Mouse (Mus musculus): ENCODE measurements around the gene Morc2a.
A peak's percentile ranks its signal among the peaks of the same experiment; 100 is the strongest.

Morc2a gene

DNA sequence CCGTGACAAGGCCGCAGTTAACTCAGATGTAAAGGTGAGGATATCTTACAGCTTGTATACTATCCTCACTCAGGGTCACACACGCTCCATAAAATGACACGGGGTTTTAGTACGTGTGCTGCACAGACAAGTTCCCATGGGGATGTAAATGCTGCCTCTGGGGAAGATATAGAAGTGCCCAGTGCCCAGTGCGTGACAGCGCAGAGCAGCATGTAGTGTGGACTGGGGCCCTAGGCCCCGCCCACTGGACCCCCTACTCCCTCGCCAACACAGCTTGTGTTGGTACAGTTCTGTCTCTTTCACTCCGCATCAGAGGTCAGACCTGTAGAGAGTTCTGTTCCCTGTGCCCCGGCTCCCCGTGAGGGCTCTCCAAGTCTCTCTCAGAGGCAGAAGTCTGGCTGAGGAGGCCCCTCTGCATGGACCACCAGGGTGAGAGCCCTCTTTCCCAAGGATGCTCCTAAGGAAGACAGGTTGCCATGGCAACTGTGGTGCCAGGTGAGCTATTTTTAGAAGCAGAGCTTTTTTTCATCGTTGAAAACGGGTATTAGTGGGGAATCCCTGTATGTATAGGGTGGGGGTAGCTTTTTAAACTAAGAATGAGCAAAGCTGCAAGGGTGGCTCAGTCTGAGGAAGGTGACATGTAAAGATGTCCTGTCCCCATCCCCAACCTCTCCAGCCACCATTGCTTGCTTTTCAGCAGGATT is 85.1 kb downstream of the Morc2a start:
- no peak for DNase-seq (ENCODE audit: low read depth, low spot score)

DNA sequence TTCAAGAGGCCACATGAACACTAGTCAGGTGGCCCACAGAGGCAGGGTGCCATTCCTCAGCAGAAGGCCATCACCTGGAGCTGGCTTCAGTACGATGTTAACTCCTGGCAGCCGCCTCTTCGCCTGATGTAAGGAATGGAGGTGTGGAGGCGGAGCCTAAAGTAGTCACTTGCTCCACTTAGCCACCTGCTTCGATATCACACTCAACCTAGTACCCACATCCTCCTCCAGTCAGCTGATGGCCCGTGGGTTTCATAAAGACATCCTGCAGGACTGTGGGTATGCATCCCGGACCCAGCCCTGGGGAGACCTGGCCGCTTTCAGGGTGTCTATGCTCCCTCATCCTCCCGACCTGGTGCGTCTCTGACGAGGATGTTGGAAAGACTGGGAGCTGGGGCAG is 86.7 kb downstream of the Morc2a start:
- DNase-seq (ENCODE audit: low read depth, low spot score): peak; percentile 75

DNA sequence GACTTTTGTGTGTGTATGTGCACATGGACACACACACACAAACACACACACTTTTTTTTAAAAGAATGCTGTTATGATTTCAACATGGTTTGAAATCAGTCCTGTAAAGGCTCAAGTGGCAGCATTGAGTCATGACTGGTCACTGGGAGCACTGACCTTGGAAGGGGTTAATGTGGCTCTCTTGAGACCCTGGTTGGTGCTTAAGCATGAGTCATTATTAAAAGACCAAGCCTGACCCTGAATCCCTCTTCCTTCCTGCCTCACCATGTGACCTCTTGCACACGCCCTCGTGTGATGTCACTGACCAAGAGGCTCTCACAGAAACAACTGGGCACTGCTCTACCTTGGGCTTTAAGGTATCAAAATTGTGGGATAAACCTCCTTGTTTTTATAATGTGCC is 89.8 kb downstream of the Morc2a start:
- no peak for DNase-seq (ENCODE audit: low read depth, low spot score)

Data from telencephalon, adult 2 months (tissue).